Mouse (Mus musculus): ENCODE measurements around the gene Fkbp6.

The Fkbp6 gene

GRCm38 (mm10) chr5:135274663-135275396 is 75.0 kb downstream of the Fkbp6 start:
- DNase-seq (ENCODE audit: low spot score in 2 of 2), result no peak

GRCm38 (mm10) chr5:135271563-135272165 is 78.2 kb downstream of the Fkbp6 start:
- DNase-seq (ENCODE audit: low spot score in 2 of 2), result no peak

GRCm38 (mm10) chr5:135270361-135270760 is 79.5 kb downstream of the Fkbp6 start:
- DNase-seq (ENCODE audit: low spot score in 2 of 2), result no peak

- DNase-seq (ENCODE audit: low spot score in 2 of 2), result no peak
Observed at GRCm38 (mm10) chr5:135269451-135269850, 80.4 kb downstream of the Fkbp6 start.

- DNase-seq (ENCODE audit: low spot score in 2 of 2), result no peak
Observed at GRCm38 (mm10) chr5:135264548-135264947, 85.3 kb downstream of the Fkbp6 start.

- DNase-seq (ENCODE audit: low spot score in 2 of 2), result no peak
Observed at GRCm38 (mm10) chr5:135263866-135264503, 85.9 kb downstream of the Fkbp6 start.

GRCm38 (mm10) chr5:135258280-135259150 is 91.3 kb downstream of the Fkbp6 start:
- no peak for DNase-seq (ENCODE audit: low spot score in 2 of 2)

GRCm38 (mm10) chr5:135257559-135257958 is 92.3 kb downstream of the Fkbp6 start:
- DNase-seq (ENCODE audit: low spot score in 2 of 2), result no peak

- DNase-seq (ENCODE audit: low spot score in 2 of 2), result no peak
Observed at GRCm38 (mm10) chr5:135256166-135256565, 93.7 kb downstream of the Fkbp6 start.

GRCm38 (mm10) chr5:135253741-135254401 is 96.0 kb downstream of the Fkbp6 start:
- no peak for DNase-seq (ENCODE audit: low spot score in 2 of 2)

GRCm38 (mm10) chr5:135251079-135251454 is 98.8 kb downstream of the Fkbp6 start, which contains the start of gene Fzd9:
Fzd9 (minus strand) TSS chr5:135251230.
- DNase-seq (ENCODE audit: low spot score in 2 of 2), result peak; percentile 78

- peak in 1 of 2 experiments; percentile 1 for DNase-seq (ENCODE audit: low spot score in 2 of 2)
Observed at GRCm38 (mm10) chr5:135250186-135251078, 99.4 kb downstream of the Fkbp6 start.

GRCm38 (mm10) chr5:135248956-135249676 is 100.7 kb downstream of the Fkbp6 start:
- no peak for DNase-seq (ENCODE audit: low spot score in 2 of 2)

GRCm38 (mm10) chr5:135247337-135247736 is 102.5 kb downstream of the Fkbp6 start:
- no peak for DNase-seq (ENCODE audit: low spot score in 2 of 2)

- no peak for DNase-seq (ENCODE audit: low spot score in 2 of 2)
Observed at GRCm38 (mm10) chr5:135246531-135246930, 103.3 kb downstream of the Fkbp6 start.

GRCm38 (mm10) chr5:135243166-135243565 is 106.7 kb downstream of the Fkbp6 start:
- DNase-seq (ENCODE audit: low spot score in 2 of 2), result no peak

- no peak for DNase-seq (ENCODE audit: low spot score in 2 of 2)
Observed at GRCm38 (mm10) chr5:135242608-135243007, 107.2 kb downstream of the Fkbp6 start.

- DNase-seq (ENCODE audit: low spot score in 2 of 2), result no peak
Observed at GRCm38 (mm10) chr5:135242136-135242535, 107.7 kb downstream of the Fkbp6 start.
